Mouse (Mus musculus): Measurements from ENCODE around the gene Arfgap2. TPM values are rescaled to one million over a fixed set of nuclear protein-coding genes. Genes with fewer than 3 reads are reported as not detected.

Arfgap2 gene
- polyA plus RNA-seq, 1 experiment from 2014 or later, result 71.4 TPM

- H3K27me3 ChIP-seq (replicated peaks), result peaks cover 12% of the 10 kb centered on the region; the same call in 1 of the 2 replicates
- 55% methylated on average over 4 of the region's 4 CpGs for WGBS
- H3K4me3 ChIP-seq (replicated peaks), result no peak overlapping the region
Measured at GRCm38 (mm10) chr2:91252001-91252400, 12.8 kb upstream of the Arfgap2 start.

GRCm38 (mm10) chr2:91252512-91252911, 12.3 kb upstream of the Arfgap2 start:
- H3K4me3 ChIP-seq (replicated peaks), result no peak overlapping the region
- no peaks in the 10 kb centered on the region for H3K9me3 ChIP-seq
- H3K4me1 ChIP-seq, result peaks cover 17% of the 10 kb centered on the region
- no peak for ATAC-seq (ENCODE audit: insufficient read depth, low FRiP score, low read depth)
- H3K9ac ChIP-seq, result no peak overlapping the region
- no peak overlapping the region for H3K27ac ChIP-seq
- WGBS, result 38% methylated on average over 4 of the region's 4 CpGs
- no peak overlapping the region for H3K4me2 ChIP-seq
- H3K27me3 ChIP-seq (replicated peaks), result peaks cover 12% of the 10 kb centered on the region; the same call in 1 of the 2 replicates
- H3K36me3 ChIP-seq, result no peaks in the 10 kb centered on the region

More at GRCm38 (mm10) chr2:91252001-91252400, 12.8 kb upstream of the Arfgap2 start:
- ATAC-seq (ENCODE audit: insufficient read depth, low FRiP score, low read depth), result no peak
- H3K27ac ChIP-seq, result no peak overlapping the region
- no peaks in the 10 kb centered on the region for H3K36me3 ChIP-seq
- H3K9me3 ChIP-seq, result no peaks in the 10 kb centered on the region
- H3K9ac ChIP-seq, result no peak overlapping the region
- H3K4me1 ChIP-seq, result peaks cover 15% of the 10 kb centered on the region
- H3K4me2 ChIP-seq, result no peak overlapping the region

DNA sequence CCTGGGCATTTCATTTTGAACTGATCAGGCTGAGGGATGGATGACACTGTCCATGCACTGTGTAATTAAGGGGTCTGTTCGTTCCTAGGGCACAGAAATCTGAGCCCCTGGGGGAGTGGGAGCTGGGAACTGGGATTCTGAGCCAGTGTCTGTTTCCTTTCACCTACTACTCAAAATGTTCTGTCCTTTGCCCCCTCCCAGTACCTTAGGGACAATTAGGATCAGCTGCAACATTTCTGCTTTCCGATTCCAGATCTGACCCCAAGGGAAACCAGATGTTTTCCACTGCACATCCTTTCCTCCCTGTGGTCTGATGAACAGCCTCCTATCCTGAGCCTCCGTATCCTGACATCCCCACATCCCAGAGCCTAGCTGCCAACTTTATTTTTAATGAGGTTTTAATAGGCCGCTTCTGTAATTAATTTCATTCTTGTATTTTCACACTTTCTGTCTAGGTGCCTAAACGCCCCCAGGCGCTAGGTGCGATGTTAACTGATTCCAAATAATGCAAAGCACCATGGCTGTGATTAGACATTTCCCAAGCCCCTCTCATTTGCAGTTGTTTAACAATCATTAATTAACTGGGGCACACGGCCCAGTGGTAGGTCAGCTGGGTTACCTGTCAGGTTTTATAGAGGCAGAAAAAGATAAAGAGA, 9.9 kb upstream of the Arfgap2 start:
- H3K9me3 ChIP-seq, result no peaks in the 10 kb centered on the region
- 36% methylated on average over 8 of the region's 8 CpGs for WGBS
- H3K4me1 ChIP-seq, result peaks cover 30% of the 10 kb centered on the region
- H3K27me3 ChIP-seq (replicated peaks), result peaks cover 12% of the 10 kb centered on the region; the same call in 1 of the 2 replicates
- no peak overlapping the region for H3K9ac ChIP-seq
- H3K36me3 ChIP-seq, result no peaks in the 10 kb centered on the region
- no peak overlapping the region for H3K27ac ChIP-seq
- no peak overlapping the region for H3K4me3 ChIP-seq (replicated peaks)
- no peak overlapping the region for H3K4me2 ChIP-seq
- no peak for ATAC-seq (ENCODE audit: insufficient read depth, low FRiP score, low read depth)

GRCm38 (mm10) chr2:91255661-91256150, 9.1 kb upstream of the Arfgap2 start, which contains the start of gene Pacsin3:
Gene Pacsin3 (plus strand): TSS chr2:91255954.
- WGBS, result under 1% methylated on average over 27 of the region's 27 CpGs
- peaks cover 30% of the 10 kb centered on the region for H3K4me1 ChIP-seq
- peak within 1 kb of the TSS; percentile 78 for H3K4me3 ChIP-seq (replicated peaks)
- H3K9ac ChIP-seq, result peak within 1 kb of the TSS; percentile 45
- peak within 1 kb of the TSS; percentile 93 for H3K4me2 ChIP-seq
- H3K27ac ChIP-seq, result peak within 1 kb of the TSS; percentile 82
- H3K27me3 ChIP-seq (replicated peaks), result peaks cover 12% of the 10 kb centered on the region; the same call in 1 of the 2 replicates
- 0 out of 2 replicates have a peak, but pooled peaks cover 6% of the 10 kb centered on the region for H3K36me3 ChIP-seq
- ATAC-seq (ENCODE audit: insufficient read depth, low FRiP score, low read depth), result no peak; the same call in 1 of the 2 replicates
- no peaks in the 10 kb centered on the region for H3K9me3 ChIP-seq

DNA sequence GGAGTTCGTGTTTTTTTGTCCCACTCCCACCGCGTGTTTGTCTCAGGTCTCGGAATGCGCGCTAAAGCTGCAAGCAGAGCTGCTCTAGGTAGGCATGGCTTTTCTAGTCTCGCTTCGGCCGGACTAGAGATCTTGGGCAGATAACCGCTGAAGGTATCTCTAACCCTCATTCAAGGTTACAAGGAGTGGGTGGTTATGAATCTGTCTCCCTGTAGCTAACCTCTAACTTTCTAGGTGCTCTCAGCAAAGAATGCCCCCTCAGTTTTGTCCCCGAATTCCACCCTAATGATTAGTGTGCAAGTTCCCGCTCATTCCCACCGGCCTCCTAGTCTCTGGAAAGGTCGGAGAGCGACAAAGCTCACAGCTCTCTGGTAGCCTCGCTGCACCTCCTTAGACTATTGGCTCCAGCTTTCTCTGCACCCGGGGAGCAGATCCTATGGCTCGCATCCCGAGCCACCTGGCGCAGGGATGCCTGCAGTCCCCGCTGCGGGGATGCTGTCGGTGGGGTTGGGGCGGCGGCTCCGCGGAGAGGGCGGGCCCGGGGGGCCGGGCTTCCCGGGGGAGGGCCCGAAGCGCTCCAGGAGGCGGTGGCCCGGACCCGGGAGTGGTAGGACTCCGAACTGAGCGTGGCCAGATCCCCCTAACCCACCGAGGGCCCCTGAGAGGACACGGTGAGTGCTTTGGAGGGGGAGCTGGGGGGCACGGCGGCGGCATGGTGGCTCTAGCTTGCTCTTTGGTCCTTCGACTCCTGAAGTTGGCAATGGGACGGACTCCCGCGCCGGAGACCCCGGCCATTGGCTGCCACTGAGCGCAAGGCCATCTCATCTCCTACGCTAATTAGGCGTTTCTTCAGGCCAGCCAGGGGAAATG, 8.3 kb upstream of the Arfgap2 start:
- WGBS, result under 1% methylated on average over 52 of the region's 52 CpGs
- H3K27ac ChIP-seq, result peak overlapping the region; percentile 82
- H3K9me3 ChIP-seq, result no peaks in the 10 kb centered on the region
- H3K4me2 ChIP-seq, result peak overlapping the region; percentile 93
- H3K4me1 ChIP-seq, result peaks cover 30% of the 10 kb centered on the region
- peak; percentile 66 for ATAC-seq (ENCODE audit: insufficient read depth, low FRiP score, low read depth)
- H3K9ac ChIP-seq, result peak overlapping the region; percentile 45
- peaks cover 12% of the 10 kb centered on the region; the same call in 1 of the 2 replicates for H3K27me3 ChIP-seq (replicated peaks)
- peak overlapping the region; percentile 78 for H3K4me3 ChIP-seq (replicated peaks)
- 0 out of 2 replicates have a peak, but pooled peaks cover 11% of the 10 kb centered on the region for H3K36me3 ChIP-seq

DNA sequence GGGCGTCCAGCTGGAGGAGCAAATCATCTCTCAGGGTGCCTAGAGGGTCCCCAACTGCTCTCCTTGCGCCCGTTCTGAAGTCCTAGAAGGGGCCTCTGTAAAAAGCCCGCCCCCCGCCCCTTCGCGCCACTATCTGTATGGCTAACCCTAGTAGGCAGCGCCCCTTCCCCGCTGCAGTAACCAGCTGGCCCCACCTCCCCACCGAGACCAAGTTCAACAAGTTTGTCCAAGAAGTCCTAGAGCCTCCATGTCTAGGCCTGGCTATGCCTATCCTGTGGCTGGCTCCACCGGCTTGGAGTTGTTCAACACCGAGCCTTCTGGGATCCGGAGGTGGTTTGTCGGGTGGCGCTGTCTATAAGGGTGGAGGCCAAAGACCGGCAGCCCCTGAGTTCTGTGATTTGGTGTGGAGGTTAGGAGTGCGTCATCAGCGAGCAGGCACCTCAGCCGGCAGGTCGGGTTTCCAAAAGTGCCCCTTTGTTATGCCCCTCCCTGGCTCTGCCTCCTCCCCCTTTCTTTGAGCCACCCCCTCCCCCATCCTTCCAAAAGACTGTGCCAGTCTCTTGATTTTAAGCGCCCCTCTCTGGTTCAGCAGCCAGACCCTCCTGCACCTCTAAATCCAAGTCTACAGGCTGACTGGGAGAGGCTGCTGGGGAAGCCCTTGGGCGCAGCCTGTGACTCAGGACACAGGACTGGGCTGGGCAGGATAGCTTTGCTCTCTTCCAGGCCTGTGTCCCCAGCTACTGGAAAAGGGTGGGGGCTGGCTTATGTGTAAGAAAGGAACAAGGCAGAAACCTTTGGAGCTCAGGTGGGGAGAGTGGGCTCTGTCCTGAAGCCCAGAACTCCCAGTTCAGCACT, 7.4 kb upstream of the Arfgap2 start:
- peak; percentile 65 for ATAC-seq (ENCODE audit: insufficient read depth, low FRiP score, low read depth)
- WGBS, result 2% methylated on average over 22 of the region's 22 CpGs
- peaks cover 30% of the 10 kb centered on the region for H3K4me1 ChIP-seq
- peaks cover 12% of the 10 kb centered on the region; the same call in 1 of the 2 replicates for H3K27me3 ChIP-seq (replicated peaks)
- peak overlapping the region; percentile 82 for H3K27ac ChIP-seq
- H3K9ac ChIP-seq, result peak overlapping the region; percentile 45
- H3K9me3 ChIP-seq, result no peaks in the 10 kb centered on the region
- peak overlapping the region; percentile 78 for H3K4me3 ChIP-seq (replicated peaks)
- H3K36me3 ChIP-seq, result 0 out of 2 replicates have a peak, but pooled peaks cover 12% of the 10 kb centered on the region
- H3K4me2 ChIP-seq, result peak overlapping the region; percentile 93

GRCm38 (mm10) chr2:91258054-91258453, 6.7 kb upstream of the Arfgap2 start:
- peak; percentile 16; the same call in 1 of the 2 replicates for ATAC-seq (ENCODE audit: insufficient read depth, low FRiP score, low read depth)
- 47% methylated on average over 5 of the region's 5 CpGs for WGBS
- H3K9ac ChIP-seq, result peak overlapping the region; percentile 45; the same call in 1 of the 2 replicates
- peaks cover 30% of the 10 kb centered on the region for H3K4me1 ChIP-seq
- no peaks in the 10 kb centered on the region for H3K9me3 ChIP-seq
- H3K4me2 ChIP-seq, result peak overlapping the region; percentile 93
- peak overlapping the region; percentile 78 for H3K4me3 ChIP-seq (replicated peaks)
- H3K36me3 ChIP-seq, result peaks cover 19% of the 10 kb centered on the region; the same call in 1 of the 2 replicates
- H3K27ac ChIP-seq, result peak overlapping the region; percentile 82
- H3K27me3 ChIP-seq (replicated peaks), result peaks cover 12% of the 10 kb centered on the region; the same call in 1 of the 2 replicates

DNA sequence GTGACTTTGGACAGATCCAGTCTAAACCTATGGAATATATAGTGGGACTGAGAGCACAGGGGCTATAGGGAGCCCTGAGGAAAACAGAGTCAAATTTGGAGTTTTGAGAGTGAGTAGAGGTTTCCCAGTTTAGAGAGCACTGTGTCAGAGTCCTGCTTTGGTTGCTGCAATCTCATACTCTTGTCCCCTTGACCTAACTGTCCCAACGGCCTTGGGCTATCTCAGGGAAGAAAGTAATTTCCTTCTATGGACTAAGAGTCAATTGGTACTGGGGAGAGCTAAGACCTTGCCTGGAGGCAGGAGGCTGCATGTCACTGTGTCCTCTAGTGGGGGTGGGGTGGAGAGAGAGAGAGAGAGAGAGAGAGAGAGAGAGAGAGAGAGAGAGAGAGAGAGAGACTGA, 5.9 kb upstream of the Arfgap2 start:
- 42% methylated on average over 1 of the region's 1 CpGs for WGBS
- Histone ChIP-seq H3K4me1 (peaks cover 30% of the 10 kb centered on the region), H3K9me3 (no peaks in the 10 kb centered on the region), H3K4me2 (peak overlapping the region; percentile 93), H3K4me3 (replicated peaks) (no peak overlapping the region), H3K27me3 (replicated peaks) (peaks cover 12% of the 10 kb centered on the region; the same call in 1 of the 2 replicates), H3K27ac (peak overlapping the region; percentile 82; the same call in 1 of the 2 replicates), H3K9ac (no peak overlapping the region), H3K36me3 (peaks cover 27% of the 10 kb centered on the region; the same call in 1 of the 2 replicates)
- no peak for ATAC-seq (ENCODE audit: insufficient read depth, low FRiP score, low read depth)

DNA sequence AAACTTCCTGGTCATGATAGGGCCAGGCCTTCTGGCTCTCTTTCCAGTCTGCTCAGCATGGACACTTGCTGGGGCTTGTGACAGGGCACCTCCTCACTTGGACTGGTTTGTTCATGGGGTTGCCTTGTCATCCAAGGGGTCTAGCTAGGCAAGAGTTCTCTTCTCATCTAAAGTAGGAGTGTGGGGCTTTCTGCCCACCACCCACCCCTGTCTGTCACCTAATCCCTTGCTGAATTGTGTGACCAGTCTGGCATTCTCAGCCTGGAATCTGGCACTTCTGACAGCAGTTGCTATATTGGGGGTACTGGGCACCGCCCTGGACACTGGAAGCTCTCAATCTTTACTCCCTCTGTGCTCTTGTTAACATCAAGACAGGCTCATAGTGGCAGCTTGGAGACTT, 5.3 kb upstream of the Arfgap2 start:
- Histone ChIP-seq H3K27me3 (replicated peaks) (peaks cover 11% of the 10 kb centered on the region; the same call in 1 of the 2 replicates), H3K4me1 (peaks cover 34% of the 10 kb centered on the region), H3K9ac (no peak overlapping the region), H3K36me3 (peaks cover 27% of the 10 kb centered on the region; the same call in 1 of the 2 replicates), H3K4me3 (replicated peaks) (no peak overlapping the region), H3K4me2 (no peak overlapping the region), H3K27ac (no peak overlapping the region), H3K9me3 (no peaks in the 10 kb centered on the region)
- no peak for ATAC-seq (ENCODE audit: insufficient read depth, low FRiP score, low read depth)
- 82% methylated on average over 1 of the region's 1 CpGs for WGBS

DNA sequence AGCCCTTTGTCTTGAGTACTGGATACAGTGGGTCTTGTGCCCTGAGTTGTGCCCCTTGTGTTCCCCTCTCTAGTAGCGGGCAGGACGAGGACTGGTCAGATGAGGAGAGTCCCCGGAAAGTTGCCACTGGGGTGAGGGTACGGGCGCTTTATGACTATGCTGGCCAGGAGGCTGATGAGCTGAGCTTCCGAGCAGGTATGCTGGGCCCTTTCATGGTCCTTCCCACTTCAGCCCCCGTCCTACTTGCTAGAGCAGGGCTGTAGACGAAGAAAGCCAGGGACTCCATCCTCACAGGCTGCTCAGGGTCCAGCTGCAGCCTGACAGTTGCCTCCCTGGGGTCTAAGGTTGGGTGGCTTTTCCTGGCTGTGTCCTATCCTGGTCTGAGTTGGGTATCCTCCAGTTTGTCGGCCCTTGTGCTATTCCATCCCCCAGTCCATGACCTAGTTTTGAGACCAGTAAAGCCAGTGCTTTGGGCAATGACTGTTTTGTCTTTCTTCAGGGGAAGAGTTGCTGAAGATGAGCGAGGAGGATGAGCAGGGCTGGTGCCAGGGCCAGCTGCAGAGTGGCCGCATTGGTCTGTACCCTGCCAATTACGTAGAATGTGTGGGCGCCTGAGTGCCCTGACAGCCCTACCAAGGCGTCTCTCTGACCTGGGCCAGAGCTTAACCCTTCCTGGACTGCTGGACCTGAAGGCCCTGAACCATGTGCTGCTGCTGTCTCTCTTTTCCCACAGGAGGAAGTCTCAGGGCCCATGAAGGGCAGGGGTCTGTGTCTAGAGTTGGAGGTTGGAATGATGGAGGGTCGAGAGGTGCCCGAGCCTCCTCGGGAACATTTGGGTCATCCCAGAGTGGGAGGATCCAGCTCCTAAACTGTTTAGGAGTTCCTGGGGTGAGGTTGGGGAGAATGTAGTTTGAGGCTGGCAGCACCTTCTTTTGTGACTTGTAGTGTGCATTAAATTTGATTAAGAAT, 798 bp upstream of the Arfgap2 start:
- H3K4me1 ChIP-seq, result peaks cover 8% of the 10 kb centered on the region
- peak overlapping the region; percentile 74 for H3K4me3 ChIP-seq (replicated peaks)
- peak overlapping the region; percentile 67 for H3K4me2 ChIP-seq
- H3K27ac ChIP-seq, result peak overlapping the region; percentile 84
- 84% methylated on average over 17 of the region's 17 CpGs for WGBS
- H3K9me3 ChIP-seq, result no peaks in the 10 kb centered on the region
- H3K27me3 ChIP-seq (replicated peaks), result no peaks in the 10 kb centered on the region
- H3K9ac ChIP-seq, result no peak overlapping the region; the same call in 1 of the 2 replicates
- H3K36me3 ChIP-seq, result peaks cover 46% of the 10 kb centered on the region
- ATAC-seq (ENCODE audit: insufficient read depth, low FRiP score, low read depth), result no peak
